Mouse (Mus musculus) layer of hippocampus, adult 2 months (tissue): ENCODE results near the gene Fhad1. TPM values are rescaled to one million over a fixed set of nuclear protein-coding genes. Genes with fewer than 3 reads are reported as not detected.

Experiments used
- DNase-seq, 2 experiments: peaks; one replicate each; pipeline ENCODE4 v3.0.0; 2022; ENCODE audit warnings: low spot score in 2 of 2
- H3K27ac ChIP-seq: fragments of 200-600 bp; 2 replicates; pipeline ENCODE4 v1.8.1; 2022
- H3K4me3 ChIP-seq: fragments of 200-600 bp; 2 replicates; pipeline ENCODE4 v1.8.1; 2022; ENCODE audit warnings: mild to moderate bottlenecking
- CTCF ChIP-seq: fragments of 200-600 bp; conservative IDR thresholded peaks from 2 replicates; pipeline ENCODE4 v1.8.1; 2022; ENCODE audit warnings: antibody characterized with exemption, mild to moderate bottlenecking, moderate library complexity
- long read RNA-seq, 2 experiments: library from polyadenylated mRNA; stranded (forward); transcript quantifications; one replicate each; pipeline ENCODE4 v2.0.0; 2021; ENCODE audit warnings: borderline mapping rate in 2 of 2
- total RNA-seq, 2 experiments: library from RNA; stranded (reverse); gene quantifications; 2 replicates each; pipeline ENCODE4 v1.2.3; 2021

Fhad1 gene
- 10 to 100 TPM in 1 of 2 experiments, 1 to 10 TPM in 1; 8.8 to 13.0 TPM for total RNA-seq
- long read RNA-seq, experiment 1, partial matches to known transcripts: 2 of 3 reads
- long read RNA-seq, experiment 1, other reads (novel, unspliced or antisense): 1 of 3 reads
- long read RNA-seq, experiment 2, partial matches to known transcripts: 6 of 10 reads
- long read RNA-seq, experiment 2, other reads (novel, unspliced or antisense): 4 of 10 reads

- peak; percentile 45 for TF ChIP-seq CTCF
- DNase-seq: peak; percentile 23 to 31
- no peak within 1 kb of the TSS for H3K27ac ChIP-seq
Measured at GRCm38 (mm10) chr4:142014659-142015608, at the start of gene Fhad1. Fhad1 (minus strand) TSS chr4:142015082.

GRCm38 (mm10) chr4:142063057-142063534 is 48.2 kb upstream of the Fhad1 start:
- no peak for TF ChIP-seq CTCF
- DNase-seq: no peak
- Histone ChIP-seq H3K4me3 (no peak overlapping the region), H3K27ac (no peak overlapping the region)

More at GRCm38 (mm10) chr4:142014659-142015608, at the start of gene Fhad1:
- peak within 1 kb of the TSS; percentile 46 for H3K4me3 ChIP-seq

GRCm38 (mm10) chr4:142061485-142062240 is 46.8 kb upstream of the Fhad1 start:
- no peak for DNase-seq
- Histone ChIP-seq H3K27ac (no peak overlapping the region), H3K4me3 (no peak overlapping the region)
- TF ChIP-seq CTCF: no peak

- no peak for TF ChIP-seq CTCF
- peak in 1 of 2 experiments; percentile 38 for DNase-seq
- H3K4me3 ChIP-seq: no peak overlapping the region
- peak overlapping the region; percentile 18; the same call in 1 of the 2 replicates for H3K27ac ChIP-seq
Measured at GRCm38 (mm10) chr4:142060455-142061378, 45.8 kb upstream of the Fhad1 start.

GRCm38 (mm10) chr4:142059841-142060193 is 44.9 kb upstream of the Fhad1 start:
- no peak overlapping the region; the same call in 1 of the 2 replicates for H3K27ac ChIP-seq
- TF ChIP-seq CTCF: no peak
- H3K4me3 ChIP-seq: no peak overlapping the region
- DNase-seq: no peak

GRCm38 (mm10) chr4:142059113-142059840 is 44.4 kb upstream of the Fhad1 start:
- Histone ChIP-seq H3K4me3 (no peak overlapping the region), H3K27ac (no peak overlapping the region)
- no peak for TF ChIP-seq CTCF
- no peak for DNase-seq

- peak; percentile 31 to 34 for DNase-seq
- no peak; the same call in 1 of the 2 replicates for TF ChIP-seq CTCF
- Histone ChIP-seq H3K27ac (peak overlapping the region; percentile 78), H3K4me3 (no peak overlapping the region)
Measured at GRCm38 (mm10) chr4:142057529-142058216, 42.8 kb upstream of the Fhad1 start.

GRCm38 (mm10) chr4:142055600-142055999 is 40.7 kb upstream of the Fhad1 start:
- DNase-seq: no peak
- Histone ChIP-seq H3K27ac (no peak overlapping the region), H3K4me3 (no peak overlapping the region)
- no peak for TF ChIP-seq CTCF

GRCm38 (mm10) chr4:142054580-142054979 is 39.7 kb upstream of the Fhad1 start:
- DNase-seq: no peak
- no peak for TF ChIP-seq CTCF
- H3K27ac ChIP-seq: peak overlapping the region; percentile 55; the same call in 1 of the 2 replicates
- H3K4me3 ChIP-seq: no peak overlapping the region

- DNase-seq: no peak
- TF ChIP-seq CTCF: no peak
Measured at GRCm38 (mm10) chr4:142053661-142054448, 39.0 kb upstream of the Fhad1 start.

More at GRCm38 (mm10) chr4:142053661-142054448, 39.0 kb upstream of the Fhad1 start:
- H3K4me3 ChIP-seq: no peak overlapping the region
- peak overlapping the region; percentile 55; the same call in 1 of the 2 replicates for H3K27ac ChIP-seq
